Mouse (Mus musculus): ENCODE data around the gene Ubc.

DNA sequence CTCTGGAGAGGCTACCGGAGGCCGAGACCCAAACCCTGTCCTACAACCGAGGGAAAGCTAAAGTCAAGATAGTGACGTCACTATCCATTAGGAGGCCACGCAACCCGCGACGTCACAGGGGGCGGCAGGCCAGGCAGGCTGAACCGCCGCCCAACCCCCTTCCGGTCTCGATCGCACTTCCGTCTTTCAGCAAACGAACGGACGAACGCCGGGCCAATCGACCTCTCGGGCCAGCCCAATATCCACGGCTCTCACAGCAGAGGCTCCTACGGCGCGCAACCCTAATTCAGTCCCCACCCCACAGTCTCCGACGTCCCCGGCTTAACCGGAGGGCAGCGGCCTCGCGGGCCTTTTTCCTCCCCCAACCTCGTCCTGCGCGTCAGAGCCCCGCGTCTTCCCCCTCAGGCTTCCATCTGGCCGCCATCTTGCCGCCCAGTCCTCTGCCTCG, 847 bp downstream of the Ubc start, which contains the start of gene Gm10382:
- no peak; the same call in 1 of the 2 replicates for TF ChIP-seq POLR2A (IDR thresholded peaks at IDR 0.05; ENCODE audit: borderline replicate concordance, control insufficient read depth, low read depth, low read length)
- TF ChIP-seq CTCF (IDR thresholded peaks at IDR 0.05; ENCODE audit: control insufficient read depth, insufficient read depth, low read length), result no peak
